Mouse (Mus musculus) E14TG2a.4 (cell line): ENCODE measurements at regions not wholly inside any gene's neighbourhood (a gene's known extent, or its start where the extent isn't known, plus 50 kb on each side); places are given as distances from the start of the nearest gene placed in this dataset.

ENCODE experiments used
- CTCF ChIP-seq: conservative IDR thresholded peaks from 2 replicates; pipeline ENCODE4 v1.5.1; 2014; ENCODE audit warnings: low read length
- NANOG ChIP-seq: IDR thresholded peaks from 2 replicates; pipeline ENCODE4 v1.6.1; 2014; ENCODE audit warnings: borderline replicate concordance, low read length, mixed read lengths
- POU5F1 ChIP-seq: IDR thresholded peaks from 2 replicates; pipeline ENCODE4 v1.6.1; 2014; ENCODE audit warnings: low read length, borderline replicate concordance

DNA sequence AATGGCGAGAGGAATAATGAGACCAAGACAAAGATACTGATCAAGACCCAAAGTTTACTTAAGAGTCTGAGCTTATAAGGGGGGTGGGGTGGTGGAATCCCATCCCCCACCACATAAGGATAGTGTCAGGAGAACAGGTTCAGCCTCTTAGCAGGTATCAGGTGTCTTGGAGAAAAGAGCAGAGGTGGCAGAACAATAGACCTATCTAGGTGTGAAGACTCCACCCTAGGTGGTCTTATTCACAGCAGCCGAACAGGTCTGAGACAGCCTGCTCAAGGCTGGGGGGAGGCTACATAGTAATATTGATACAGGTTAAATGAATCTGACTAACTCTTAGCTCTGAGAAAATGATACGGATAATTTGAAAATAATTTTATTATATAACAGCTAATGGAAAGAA, 56.4 kb upstream of the Sestd1 start:
- TF ChIP-seq POU5F1 (no peak), CTCF (no peak), NANOG (peak; percentile 9; the same call in 1 of the 2 replicates)
